Mouse (Mus musculus): ENCODE measurements around the gene Rreb1.

GRCm38 (mm10) chr13:37940167-37940566 lies 162.0 kb downstream of the Rreb1 start:
- TF ChIP-seq CTCF (IDR thresholded peaks at IDR 0.05; ENCODE audit: low read depth, low read length) (no peak), POLR2A (IDR thresholded peaks at IDR 0.05; ENCODE audit: extremely low read depth, insufficient read depth, low read length) (no peak)

All from liver, adult 2 months (tissue).